Mouse (Mus musculus) MEL (cell line): ENCODE results near the gene Dync2h1.

ENCODE experiments used
- CTCF ChIP-seq, 3 experiments: IDR thresholded peaks in 2 of 3; conservative IDR thresholded peaks in 1 of 3; 2 replicates each; pipeline ENCODE4 v1.5.1; 2011 to 2012; ENCODE audit warnings: low read length in 3 of 3, low read depth in 2 of 3, mild to moderate bottlenecking in 2 of 3, improper control_type of control experiment in 1 of 3, inconsistent platforms in 1 of 3, mixed read lengths in 1 of 3, moderate library complexity in 1 of 3; ENCODE audit not compliant: control insufficient read depth in 1 of 3, insufficient read depth in 1 of 3, poor library complexity in 1 of 3, severe bottlenecking in 1 of 3
- ELF1 ChIP-seq: IDR thresholded peaks from 2 replicates; pipeline ENCODE4 v1.6.1; 2014; ENCODE audit warnings: low read depth, mild to moderate bottlenecking, inconsistent platforms, low read length, improper control_type of control experiment, moderate library complexity
- MAX ChIP-seq: IDR thresholded peaks from 2 replicates; pipeline ENCODE4 v1.6.1; 2011; ENCODE audit warnings: low read length, improper control_type of control experiment

DNA sequence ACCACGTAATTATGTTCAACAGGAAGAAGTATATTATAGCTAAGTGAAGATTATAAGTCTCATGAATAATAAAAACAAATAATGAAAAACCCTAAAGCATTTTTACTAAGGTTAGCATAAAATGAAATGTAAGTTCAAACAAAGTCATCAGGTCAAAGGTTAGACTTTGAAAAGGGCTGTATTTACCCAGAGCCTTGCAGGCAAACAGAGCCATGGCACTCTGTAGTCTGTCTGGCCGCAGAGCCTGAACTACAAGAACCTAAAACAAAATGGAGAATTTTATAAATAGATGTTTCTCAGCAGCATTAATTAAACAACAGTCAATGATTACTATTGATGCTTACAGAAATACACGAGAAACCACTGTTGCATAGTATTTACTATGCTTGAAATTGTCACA lies 174.5 kb downstream of the Dync2h1 start:
- TF ChIP-seq ELF1, result no peak
- TF ChIP-seq CTCF (IDR thresholded peaks at IDR 0.05 in 2 of 3, conservative IDR thresholded peaks at IDR 0.05 in 1 of 3; ENCODE audit: control insufficient read depth in 1 of 3, insufficient read depth in 1 of 3, low read depth in 2 of 3, low read length in 3 of 3, poor library complexity in 1 of 3, severe bottlenecking in 1 of 3), result no peak
- no peak for TF ChIP-seq MAX
